Mouse (Mus musculus): Measurements from ENCODE around the gene Krt83. TPM values are rescaled to one million over a fixed set of nuclear protein-coding genes. Genes with fewer than 3 reads are reported as not detected.

Gene Krt83
- total RNA-seq, 1 experiment from 2014 or later, result 1.9 TPM

Other genes starting within 250 kb of the Krt83 start
- 185 and 187 TPM in 2 replicates for gene Nr4a1, start 237.2 kb downstream of the Krt83 start, total RNA-seq (2017)
- 61.0 and 68.8 TPM in 2 replicates for gene Atg101, start 207.2 kb downstream of the Krt83 start, total RNA-seq (2017)
- gene 6030408B16Rik, start 198.3 kb downstream of the Krt83 start, total RNA-seq (2017), result 0.70 and 0.98 TPM in 2 replicates
- 31.7 and 34.7 TPM in 2 replicates for gene Krt80, start 121.3 kb downstream of the Krt83 start, total RNA-seq (2017)
- 8.6 and 9.6 TPM in 2 replicates for gene Krt7, start 80.5 kb downstream of the Krt83 start, total RNA-seq (2017)
- gene Krt87, start 52.7 kb downstream of the Krt83 start, total RNA-seq (2017), result not detected in 2 replicates
- gene Krt88, start 43.8 kb downstream of the Krt83 start, total RNA-seq (2017), result not detected in 2 replicates
- not detected in 2 replicates for gene Krt81, start 27.8 kb downstream of the Krt83 start, total RNA-seq (2017)
- 5.8 and 7.0 TPM in 2 replicates for gene Krt86, start 18.0 kb downstream of the Krt83 start, total RNA-seq (2017)
- not detected in 2 replicates for gene Gm49425, start 25.7 kb upstream of the Krt83 start, total RNA-seq (2017)
- not detected in 2 replicates for gene Krt84, start 41.3 kb upstream of the Krt83 start, total RNA-seq (2017)
- gene Krt82, start 59.2 kb upstream of the Krt83 start, total RNA-seq (2017), result not detected in 2 replicates
- not detected in 2 replicates for gene Krt90, start 71.4 kb upstream of the Krt83 start, total RNA-seq (2017)
- 0.12 and 0.74 TPM in 2 replicates for gene Krt75, start 82.4 kb upstream of the Krt83 start, total RNA-seq (2017)
- gene Gm5414, start 136.7 kb upstream of the Krt83 start, total RNA-seq (2017), result not detected in 2 replicates
- not detected in 2 replicates for gene Gm5478, start 155.9 kb upstream of the Krt83 start, total RNA-seq (2017)
- gene Krt6b, start 188.8 kb upstream of the Krt83 start, total RNA-seq (2017), result 3.9 and 4.5 TPM in 2 replicates
- gene Krt6a, start 202.8 kb upstream of the Krt83 start, total RNA-seq (2017), result 1.1 and 1.3 TPM in 2 replicates
- 0.23 TPM in 1 of 2 replicates, not detected in the other for gene Krt5, start 221.4 kb upstream of the Krt83 start, total RNA-seq (2017)